Mouse (Mus musculus) left cerebral cortex, postnatal 10 days (tissue): ENCODE measurements around the gene Plscr1. TPM values are rescaled to one million over a fixed set of nuclear protein-coding genes. Genes with fewer than 3 reads are reported as not detected.

Experiments used
- DNase-seq, 2 experiments: peaks; one replicate each; pipeline ENCODE4 v3.0.0; 2021 to 2022; ENCODE audit warnings: low spot score in 2 of 2, mixed read lengths in 1 of 2; ENCODE audit errors: extremely low spot score in 1 of 2
- intact Hi-C: fragments of 180-260 bp; cut with DNase I; formaldehyde crosslinking; loops from one replicate; pipeline ENCODE4 v1.15.1; 2025
- total RNA-seq, 2 experiments: library from RNA; stranded (reverse); gene quantifications; 2 replicates each; pipeline ENCODE4 v1.2.3; 2021

Plscr1 gene
- 1 to 10 TPM; 1.2 to 1.3 TPM for total RNA-seq

DNA sequence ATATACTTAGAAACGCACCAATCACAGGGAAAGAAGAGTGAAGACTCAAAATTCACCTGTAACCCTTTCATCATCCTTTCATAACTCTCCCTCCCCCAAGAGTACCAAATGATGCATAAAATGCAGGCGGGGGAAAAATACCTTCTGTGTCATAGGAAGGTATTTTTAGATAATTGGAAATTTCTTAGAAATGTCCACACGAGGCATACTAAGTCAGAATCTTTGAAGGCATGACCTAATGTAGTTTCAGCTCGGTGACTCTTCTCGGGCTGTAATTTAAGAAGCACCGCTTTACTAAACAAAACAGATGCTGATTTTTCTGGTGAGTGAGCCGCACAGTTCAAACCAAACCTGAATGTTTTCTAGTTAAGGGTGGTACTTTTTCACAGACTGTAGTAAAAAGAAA lies at the start of gene Plscr1:
TSS of gene Plscr1 (plus strand) at position 304 of the 406 bp plus-strand sequence.
- no peak for DNase-seq
- intact Hi-C loops: no loop called here

GRCm38 (mm10) chr9:92204397-92204796 lies 45.2 kb upstream of the Plscr1 start:
- no peak for DNase-seq
- intact Hi-C loops: no loop called here

DNA sequence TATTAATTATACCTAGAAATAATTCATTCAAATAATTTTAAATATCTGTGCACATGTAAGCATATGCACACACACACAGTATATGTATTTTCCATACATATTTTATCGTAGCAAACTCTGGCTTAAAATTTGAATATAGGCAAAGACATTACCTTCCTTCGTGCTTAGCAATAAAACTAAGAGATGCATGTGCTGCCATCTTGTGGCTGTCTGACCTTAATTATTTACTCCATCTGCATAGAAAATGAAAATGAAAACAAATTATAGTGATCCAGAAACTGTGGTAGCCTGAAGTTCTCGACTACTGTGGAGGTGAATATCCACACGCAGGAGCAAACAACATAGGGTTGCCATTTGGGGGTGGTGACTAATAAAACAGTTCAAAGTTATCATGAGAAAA lies 42.2 kb upstream of the Plscr1 start:
- peak; percentile 34 to 61 for DNase-seq

GRCm38 (mm10) chr9:92207757-92208156 lies 41.8 kb upstream of the Plscr1 start:
- intact Hi-C loops: loop anchor here (2.0 kb wide), 1 partner anchor 61 kb away; no protein-coding TSS in a partner anchor
- no peak for DNase-seq

More for the DNA sequence above, 42.2 kb upstream of the Plscr1 start:
- intact Hi-C loops: loop anchor here (2.0 kb wide), 1 partner anchor 61 kb away; no protein-coding TSS in a partner anchor

DNA sequence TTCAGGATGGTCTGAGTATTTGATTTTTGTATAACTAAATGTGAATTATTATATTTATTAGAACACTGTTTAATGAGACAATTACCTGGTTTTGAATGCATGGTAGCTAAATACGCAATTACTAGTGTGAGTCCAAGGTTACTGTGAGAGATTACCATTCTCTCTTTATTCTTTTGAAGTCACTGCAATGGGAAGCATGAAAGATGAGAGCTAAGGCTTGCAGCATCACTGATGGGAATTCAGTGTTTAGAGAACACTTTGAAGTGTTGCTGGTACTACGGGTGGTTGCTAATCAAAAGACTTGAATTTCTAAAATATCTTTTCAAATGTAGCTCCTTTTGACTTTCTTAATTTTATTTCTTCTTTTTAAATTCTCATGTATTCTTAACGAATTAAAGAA lies 39.7 kb upstream of the Plscr1 start:
- DNase-seq: no peak
- intact Hi-C loops: loop anchor here (10.0 kb wide), 1 partner anchor 665 kb away; no protein-coding TSS in a partner anchor

DNA sequence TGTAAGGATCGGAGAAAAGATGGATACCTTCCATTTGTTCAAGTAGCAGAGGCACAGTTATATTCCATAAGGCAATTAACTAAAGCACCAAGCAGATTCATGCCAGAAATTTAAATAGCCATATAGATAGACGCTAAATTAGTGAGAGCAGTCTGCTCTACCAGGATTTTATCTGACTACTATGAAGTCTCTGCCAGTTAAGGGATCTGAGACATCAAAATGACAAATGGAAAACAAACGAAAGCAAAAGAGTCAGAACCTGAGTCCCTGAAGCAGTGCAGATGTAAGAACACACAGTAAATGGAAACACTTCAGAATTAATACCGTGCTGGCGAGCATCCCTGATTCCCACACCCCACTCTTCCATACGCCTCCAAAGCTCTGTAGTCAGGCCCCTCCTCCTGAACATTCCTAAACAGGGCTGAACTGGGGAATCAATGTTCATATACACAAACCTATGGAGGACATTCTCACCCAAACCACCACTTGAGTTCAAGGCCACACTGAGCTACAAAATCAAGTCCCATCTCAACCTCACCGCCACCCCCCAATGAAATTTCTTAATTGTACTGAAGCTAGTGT lies 39.1 kb upstream of the Plscr1 start:
- intact Hi-C loops: loop anchor here (10.0 kb wide), 1 partner anchor 664 kb away; no protein-coding TSS in a partner anchor
- DNase-seq: no peak

- intact Hi-C loops: loop anchor here (10.0 kb wide), 1 partner anchor 664 kb away; no protein-coding TSS in a partner anchor
Observed at GRCm38 (mm10) chr9:92211048-92211447, 38.5 kb upstream of the Plscr1 start.

DNA sequence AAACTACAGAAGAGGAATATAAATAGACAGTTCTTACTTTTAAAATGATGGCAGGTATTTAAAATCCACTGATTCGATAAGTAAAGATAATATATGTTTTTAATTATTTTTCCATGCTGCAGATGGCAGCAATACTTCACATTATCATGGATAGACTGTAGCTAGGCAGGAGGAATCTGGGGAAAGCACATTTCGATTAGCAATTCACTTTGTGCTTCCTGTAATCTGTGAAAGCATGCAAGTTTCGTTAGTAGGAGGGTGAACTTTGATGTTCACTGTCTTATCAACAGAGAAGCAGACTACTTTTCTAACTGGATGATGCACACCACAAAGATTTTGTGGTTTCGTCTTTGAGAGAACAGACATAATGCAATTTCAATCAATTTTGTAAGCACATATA lies 32.1 kb upstream of the Plscr1 start:
- peak in 1 of 2 experiments; percentile 14 for DNase-seq
- intact Hi-C loops: loop anchor here (2.0 to 10.0 kb wide), 2 partner anchors 393 to 657 kb away; no protein-coding TSS in a partner anchor

More at GRCm38 (mm10) chr9:92211048-92211447, 38.5 kb upstream of the Plscr1 start:
- no peak for DNase-seq

DNA sequence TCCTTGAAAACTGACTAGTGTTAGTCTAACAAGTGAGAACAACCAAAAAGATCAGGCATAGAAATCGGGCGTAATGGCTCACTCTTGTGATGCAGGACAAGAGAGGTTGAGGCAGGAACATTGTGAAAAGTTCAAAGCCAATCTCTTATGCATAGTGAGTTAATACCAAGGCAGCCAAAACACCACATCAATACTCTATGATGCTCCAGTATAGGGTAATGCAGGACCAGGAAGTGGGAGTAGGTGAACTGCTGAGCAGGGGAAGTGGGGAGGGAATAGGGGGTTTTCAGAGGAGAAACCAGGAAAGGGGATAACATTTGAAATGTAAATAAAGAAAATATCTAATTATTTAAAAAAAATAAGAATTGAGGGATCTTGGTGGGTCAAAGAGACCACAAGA lies 31.7 kb upstream of the Plscr1 start:
- DNase-seq: no peak
- intact Hi-C loops: loop anchor here (2.0 to 10.0 kb wide), 2 partner anchors 393 to 657 kb away; no protein-coding TSS in a partner anchor

DNA sequence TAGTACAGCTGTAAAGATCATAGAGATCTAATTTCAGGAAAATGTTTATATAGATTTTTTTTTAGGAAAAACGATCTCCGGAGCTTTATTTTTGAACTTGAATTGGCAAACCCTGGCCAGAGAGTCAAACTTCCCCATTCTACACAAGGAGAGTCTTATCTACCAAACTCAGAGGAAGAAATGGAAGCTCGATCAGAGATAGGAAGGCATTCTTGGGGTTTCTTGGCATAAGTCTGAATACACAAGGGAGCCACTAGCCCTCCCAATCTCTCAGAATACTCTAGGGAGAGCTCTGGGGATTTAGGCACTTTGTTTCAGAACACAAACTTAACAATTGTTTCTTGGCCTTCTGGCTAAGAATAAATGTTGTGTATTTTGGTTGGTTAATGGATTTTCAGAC lies 29.4 kb upstream of the Plscr1 start:
- DNase-seq: no peak
- intact Hi-C loops: no loop called here

GRCm38 (mm10) chr9:92221480-92221879 lies 28.1 kb upstream of the Plscr1 start:
- intact Hi-C loops: no loop called here
- DNase-seq: no peak

DNA sequence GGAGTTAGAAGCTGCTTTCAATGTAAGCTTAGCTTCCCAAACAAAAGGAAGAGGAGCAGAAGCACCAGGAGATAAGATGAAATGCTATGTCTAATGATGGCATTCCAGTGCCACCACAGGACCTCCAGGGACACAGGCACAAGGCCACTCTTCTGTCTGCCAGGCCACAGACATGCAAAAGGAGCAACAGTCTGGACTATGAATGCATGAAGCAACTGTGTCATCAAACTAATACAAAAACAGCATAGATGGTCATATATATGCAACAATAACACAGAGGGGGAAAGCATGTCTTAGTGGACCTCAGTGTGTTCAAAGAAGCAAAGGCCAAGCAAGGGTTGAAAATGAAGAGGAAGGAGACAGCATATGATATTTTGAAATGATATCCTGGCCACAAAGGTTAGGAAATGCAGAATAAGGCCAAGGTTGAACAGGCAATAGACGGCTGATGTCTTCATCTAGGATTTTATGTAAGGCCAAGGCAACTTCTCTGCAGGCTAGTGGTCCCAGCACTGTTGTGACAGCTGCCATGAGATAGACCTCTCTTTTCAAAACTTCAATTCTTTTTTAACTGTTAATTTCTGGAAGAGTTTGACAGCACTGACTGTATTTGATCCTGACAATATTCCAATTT lies 24.8 kb upstream of the Plscr1 start:
- DNase-seq: no peak

DNA sequence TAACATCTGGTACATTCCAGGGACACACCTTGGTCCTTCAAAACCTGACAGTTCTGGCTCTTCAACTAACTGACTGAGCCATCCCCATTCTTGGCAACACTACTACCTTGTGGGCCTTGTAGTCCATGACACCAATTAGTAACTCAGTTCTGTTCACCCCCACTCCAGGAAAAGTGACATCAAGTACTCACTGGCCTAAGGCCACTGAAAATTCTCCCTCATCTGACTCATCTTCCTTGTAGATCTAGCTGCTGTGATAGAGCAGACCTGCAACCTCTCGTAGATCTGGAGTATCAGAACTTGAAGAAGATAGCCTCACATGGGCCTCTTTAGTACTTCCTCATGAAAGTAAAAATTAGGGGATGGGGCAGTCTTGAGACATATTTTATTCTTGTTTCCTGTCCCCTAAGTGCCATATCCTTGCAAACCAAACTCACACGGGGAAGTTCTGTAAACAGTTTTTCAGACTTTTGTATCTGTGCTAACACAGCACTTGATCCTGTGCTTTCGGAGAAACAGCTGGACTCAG lies 23.4 kb upstream of the Plscr1 start:
- no peak for DNase-seq
- intact Hi-C loops: no loop called here

More for the DNA sequence above, 24.8 kb upstream of the Plscr1 start:
- intact Hi-C loops: no loop called here

DNA sequence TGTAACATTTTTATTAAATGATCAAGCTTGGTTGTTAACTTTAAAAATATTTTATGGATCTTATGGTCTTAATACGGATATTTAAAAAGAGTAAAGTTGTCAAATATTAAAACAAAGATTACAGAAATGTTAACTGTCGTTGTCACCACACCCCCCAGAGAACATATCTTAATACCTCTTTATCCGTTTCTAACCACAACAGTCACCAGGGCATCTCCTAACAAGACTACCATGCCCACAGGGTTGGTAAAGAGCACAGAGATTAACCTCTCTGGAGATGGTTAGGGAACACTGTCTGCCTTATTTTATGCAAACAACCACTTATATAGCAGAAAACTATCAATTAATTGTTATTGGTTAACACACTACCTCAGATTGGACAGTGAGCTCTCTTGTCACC lies 22.8 kb upstream of the Plscr1 start:
- DNase-seq: no peak
- intact Hi-C loops: no loop called here

DNA sequence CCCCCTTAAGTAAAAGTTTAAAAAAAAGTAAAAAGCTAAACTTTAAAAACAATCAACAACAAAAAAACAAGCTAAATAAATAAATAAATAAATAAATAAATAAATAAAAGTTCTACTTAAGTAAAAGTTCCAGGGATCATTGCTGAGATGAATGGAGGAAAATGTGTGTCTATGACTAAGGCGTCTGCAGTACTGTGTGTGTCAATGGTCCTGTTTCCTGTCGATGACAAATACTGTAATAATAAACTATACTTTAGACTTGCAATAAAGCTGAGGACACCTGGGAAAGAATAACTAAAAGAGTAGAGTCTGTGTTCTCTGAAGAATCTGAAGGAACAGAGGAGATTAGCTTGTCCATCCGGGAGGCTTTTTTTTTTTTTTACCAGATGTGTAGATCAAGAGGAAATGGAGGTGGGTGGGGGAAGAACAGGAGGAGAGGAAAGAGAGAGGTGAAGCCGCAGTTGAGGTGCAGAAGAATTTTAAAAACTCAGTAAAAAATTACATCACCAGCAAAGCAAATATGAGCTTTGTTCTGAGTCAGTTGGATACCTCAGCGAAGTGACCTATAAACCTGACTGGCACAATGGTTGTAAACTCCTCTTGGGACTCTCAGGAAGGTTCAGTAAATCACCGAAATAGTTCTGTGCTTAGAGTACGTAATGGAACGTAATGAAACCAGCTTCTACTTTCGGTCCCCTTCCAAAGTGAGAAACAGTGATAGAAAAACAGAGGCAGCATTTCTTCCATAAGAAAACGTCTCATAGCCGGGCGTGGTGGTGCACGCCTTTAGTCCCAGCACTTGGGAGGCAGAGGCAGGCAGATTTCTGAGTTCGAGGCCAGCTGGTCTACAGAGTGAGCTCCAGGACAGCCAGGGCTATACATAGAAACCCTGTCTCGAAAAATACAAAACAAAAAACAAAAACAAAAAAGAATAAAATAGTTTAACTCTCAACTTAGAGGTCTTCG lies 20.4 kb upstream of the Plscr1 start:
- no peak for DNase-seq
- intact Hi-C loops: no loop called here

DNA sequence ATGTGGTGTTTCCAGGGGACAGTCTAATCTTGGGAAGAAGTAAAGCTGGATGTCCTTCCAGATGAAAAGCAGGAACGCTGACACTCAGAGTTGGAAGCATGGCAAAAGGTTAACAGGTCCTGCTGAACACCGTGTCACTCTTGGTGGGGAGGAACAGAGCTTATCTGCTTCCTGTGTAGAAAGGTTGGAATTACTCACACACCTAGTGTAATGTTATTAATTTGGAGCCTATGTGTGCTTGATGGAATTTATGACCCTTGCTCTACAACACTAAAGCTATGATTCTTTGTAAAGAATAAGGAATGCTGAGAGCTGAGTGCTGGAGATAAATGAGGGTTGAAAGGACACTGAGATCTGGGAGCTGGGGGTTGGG lies 19.7 kb upstream of the Plscr1 start:
- intact Hi-C loops: no loop called here
- DNase-seq: no peak

DNA sequence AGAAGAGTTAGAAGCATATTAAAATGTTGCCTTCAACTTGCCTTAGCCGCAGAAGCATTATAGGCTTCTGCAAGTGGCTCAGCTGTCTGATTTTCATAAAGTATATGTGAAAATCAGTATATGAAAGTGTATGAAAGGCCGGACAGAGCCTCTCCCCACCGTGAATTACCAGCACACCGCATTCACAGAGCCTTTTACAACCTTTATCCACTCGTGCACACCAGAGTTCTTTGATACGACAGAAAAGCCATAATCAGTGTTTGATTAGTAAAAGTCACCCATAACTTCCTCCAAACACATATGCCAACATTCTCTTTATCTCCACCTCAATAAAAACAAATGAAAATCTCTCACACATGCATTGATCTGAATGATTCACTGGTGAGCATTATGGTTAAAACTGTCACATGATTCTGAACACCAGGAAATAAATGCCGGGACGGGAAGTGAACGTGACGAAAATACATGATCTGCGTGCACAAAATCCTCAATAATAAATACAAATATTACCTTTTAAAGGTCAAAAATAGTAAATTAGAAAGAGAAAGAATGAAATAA lies 14.6 kb upstream of the Plscr1 start:
- DNase-seq: no peak
- intact Hi-C loops: no loop called here

GRCm38 (mm10) chr9:92248773-92249446 lies 640 bp upstream of the Plscr1 start:
- intact Hi-C loops: no loop called here
- DNase-seq: no peak
